Mouse (Mus musculus) hindbrain, embryonic 15.5 days (tissue): ENCODE data around the gene Gm9958. TPM values are rescaled to one million over a fixed set of nuclear protein-coding genes. Genes with fewer than 3 reads are reported as not detected.

Source experiments
- ATAC-seq: fragments of 200-750 bp; cut with Nextera tagmentation; 2 replicates; pipeline ENCODE4 v1.8.0; 2017; ENCODE audit warnings: low read depth, moderate number of reproducible peaks, moderate TSS enrichment; ENCODE audit not compliant: low FRiP score
- H3K27ac ChIP-seq: fragments of 300-500 bp; sonication (generic); replicated peaks from 2 replicates; pipeline ENCODE4 v1.5.1; 2015; ENCODE audit warnings: mild to moderate bottlenecking, inconsistent platforms
- H3K27me3 ChIP-seq: fragments of 300-500 bp; sonication (generic); 2 replicates; pipeline ENCODE4 v1.6.1; 2015; ENCODE audit warnings: control low read depth, inconsistent platforms
- H3K36me3 ChIP-seq: fragments of 300-500 bp; sonication (generic); 2 replicates; pipeline ENCODE4 v1.6.1; 2015; ENCODE audit warnings: control low read depth, inconsistent platforms
- H3K4me1 ChIP-seq: fragments of 300-500 bp; sonication (generic); replicated peaks from 2 replicates; pipeline ENCODE4 v1.6.1; 2015; ENCODE audit warnings: control low read depth, inconsistent platforms
- H3K4me2 ChIP-seq: fragments of 300-500 bp; sonication (generic); 2 replicates; pipeline ENCODE4 v1.6.1; 2015; ENCODE audit warnings: moderate library complexity, mild to moderate bottlenecking, inconsistent platforms
- H3K4me3 ChIP-seq: fragments of 300-500 bp; sonication (generic); 2 replicates; pipeline ENCODE4 v1.5.1; 2015; ENCODE audit warnings: mild to moderate bottlenecking, inconsistent platforms
- H3K9ac ChIP-seq: fragments of 300-500 bp; sonication (generic); 2 replicates; pipeline ENCODE4 v1.6.1; 2015; ENCODE audit warnings: inconsistent platforms
- H3K9me3 ChIP-seq: fragments of 300-500 bp; sonication (generic); 2 replicates; pipeline ENCODE4 v1.6.1; 2016; ENCODE audit warnings: control low read depth, inconsistent platforms
- WGBS: fragments of 180-500 bp; shearing (Covaris S2); methylation state at CpG from one replicate; pipeline ENCODE4 v1.1.7; 2015; 5-methylcytosine and 5-hydroxymethylcytosine counted together
- polyA plus RNA-seq: library from polyadenylated mRNA; unstranded; fragments of >200 nt; fragmentation: Nextera tagmentation; extraction: Ambion mirVana; gene quantifications from 2 replicates; pipeline ENCODE4 v1.2.1, GENCODE M21; 2015

Gene Gm9958
- polyA plus RNA-seq, 1 experiment from 2014 or later, result 4.8 TPM

- H3K27me3 ChIP-seq, result no peaks in the 10 kb centered on the region
- WGBS, result under 1% methylated on average over 48 of the region's 61 CpGs
- peak overlapping the region; percentile 86 for H3K9ac ChIP-seq
Measured at GRCm38 (mm10) chr5:90365141-90365951, 1.7 kb upstream of the Gm9958 start.

GRCm38 (mm10) chr5:90366121-90367066 is 610 bp upstream of the Gm9958 start, which contains the start of gene Ankrd17:
Gene Ankrd17 (minus strand): TSS chr5:90366577.
- Histone ChIP-seq H3K4me3 (peak within 1 kb of the TSS; percentile 97), H3K27ac (peak within 1 kb of the TSS; percentile 100), H3K27me3 (no peaks in the 10 kb centered on the region), H3K4me1 (peaks cover 39% of the 10 kb centered on the region), H3K9me3 (no peaks in the 10 kb centered on the region), H3K36me3 (no peaks in the 10 kb centered on the region), H3K9ac (peak within 1 kb of the TSS; percentile 86), H3K4me2 (peak within 1 kb of the TSS; percentile 88)
- peak; percentile 97 for ATAC-seq
- under 1% methylated on average over 61 of the region's 104 CpGs for WGBS

More at GRCm38 (mm10) chr5:90365141-90365951, 1.7 kb upstream of the Gm9958 start:
- Histone ChIP-seq H3K27ac (peak overlapping the region; percentile 100), H3K36me3 (no peaks in the 10 kb centered on the region), H3K4me3 (peak overlapping the region; percentile 97), H3K4me1 (peaks cover 39% of the 10 kb centered on the region), H3K4me2 (peak overlapping the region; percentile 88), H3K9me3 (no peaks in the 10 kb centered on the region)
- peak; percentile 27 for ATAC-seq

GRCm38 (mm10) chr5:90370401-90370800 is 3.4 kb downstream of the Gm9958 start:
- no peak overlapping the region for H3K4me3 ChIP-seq
- peaks cover 8% of the 10 kb centered on the region for H3K4me1 ChIP-seq
- H3K27me3 ChIP-seq, result no peaks in the 10 kb centered on the region
- H3K9ac ChIP-seq, result no peak overlapping the region
- H3K9me3 ChIP-seq, result no peaks in the 10 kb centered on the region
- no peak for ATAC-seq
- H3K4me2 ChIP-seq, result no peak overlapping the region
- no peaks in the 10 kb centered on the region for H3K36me3 ChIP-seq
- 93% methylated on average over 5 of the region's 5 CpGs for WGBS
- H3K27ac ChIP-seq, result no peak overlapping the region

- no peaks in the 10 kb centered on the region for H3K27me3 ChIP-seq
- H3K4me3 ChIP-seq, result no peak overlapping the region
- H3K4me1 ChIP-seq, result no peaks in the 10 kb centered on the region
- no peak overlapping the region for H3K27ac ChIP-seq
- 92% methylated on average over 4 of the region's 4 CpGs for WGBS
- no peak for ATAC-seq
- no peak overlapping the region for H3K4me2 ChIP-seq
- no peaks in the 10 kb centered on the region for H3K36me3 ChIP-seq
- H3K9ac ChIP-seq, result no peak overlapping the region
- H3K9me3 ChIP-seq, result no peaks in the 10 kb centered on the region
Measured at GRCm38 (mm10) chr5:90373708-90374107, 6.7 kb downstream of the Gm9958 start.

GRCm38 (mm10) chr5:90381458-90381857 is 14.5 kb downstream of the Gm9958 start:
- Histone ChIP-seq H3K4me1 (no peaks in the 10 kb centered on the region), H3K27me3 (no peaks in the 10 kb centered on the region), H3K27ac (no peak overlapping the region), H3K36me3 (no peaks in the 10 kb centered on the region), H3K9ac (no peak overlapping the region), H3K4me3 (no peak overlapping the region), H3K4me2 (no peak overlapping the region), H3K9me3 (no peaks in the 10 kb centered on the region)
- 76% methylated on average over 4 of the region's 4 CpGs for WGBS
- no peak for ATAC-seq

GRCm38 (mm10) chr5:90383080-90383479 is 16.1 kb downstream of the Gm9958 start:
- no peak overlapping the region for H3K4me3 ChIP-seq
- H3K27ac ChIP-seq, result no peak overlapping the region
- H3K27me3 ChIP-seq, result no peaks in the 10 kb centered on the region
- H3K9ac ChIP-seq, result no peak overlapping the region
- ATAC-seq, result no peak
- WGBS, result 69% methylated on average over 1 of the region's 1 CpGs
- H3K4me2 ChIP-seq, result no peak overlapping the region
- no peaks in the 10 kb centered on the region for H3K9me3 ChIP-seq
- no peaks in the 10 kb centered on the region for H3K36me3 ChIP-seq
- no peaks in the 10 kb centered on the region for H3K4me1 ChIP-seq

GRCm38 (mm10) chr5:90393764-90394163 is 26.8 kb downstream of the Gm9958 start:
- Histone ChIP-seq H3K27ac (no peak overlapping the region), H3K4me2 (no peak overlapping the region), H3K9me3 (no peaks in the 10 kb centered on the region), H3K4me3 (no peak overlapping the region), H3K4me1 (no peaks in the 10 kb centered on the region), H3K27me3 (no peaks in the 10 kb centered on the region), H3K36me3 (no peaks in the 10 kb centered on the region), H3K9ac (no peak overlapping the region)
- WGBS, result 71% methylated on average over 5 of the region's 5 CpGs
- no peak for ATAC-seq

- ATAC-seq, result no peak
- H3K27ac ChIP-seq, result no peak overlapping the region
- no peak overlapping the region for H3K4me3 ChIP-seq
- H3K4me1 ChIP-seq, result no peaks in the 10 kb centered on the region
- no peak overlapping the region for H3K4me2 ChIP-seq
- no peaks in the 10 kb centered on the region for H3K27me3 ChIP-seq
- H3K9me3 ChIP-seq, result no peaks in the 10 kb centered on the region
- H3K9ac ChIP-seq, result no peak overlapping the region
- H3K36me3 ChIP-seq, result no peaks in the 10 kb centered on the region
- 75% methylated on average over 4 of the region's 4 CpGs for WGBS
Measured at GRCm38 (mm10) chr5:90394322-90394721, 27.3 kb downstream of the Gm9958 start.

GRCm38 (mm10) chr5:90396817-90397216 is 29.8 kb downstream of the Gm9958 start:
- Histone ChIP-seq H3K27ac (no peak overlapping the region), H3K4me1 (no peaks in the 10 kb centered on the region)
- WGBS, result 92% methylated on average over 4 of the region's 4 CpGs

GRCm38 (mm10) chr5:90405210-90405609 is 38.2 kb downstream of the Gm9958 start:
- H3K9me3 ChIP-seq, result no peaks in the 10 kb centered on the region
- no peak overlapping the region for H3K4me3 ChIP-seq
- H3K4me1 ChIP-seq, result no peaks in the 10 kb centered on the region
- 89% methylated on average over 4 of the region's 4 CpGs for WGBS
- ATAC-seq, result no peak
- H3K4me2 ChIP-seq, result no peak overlapping the region
- H3K36me3 ChIP-seq, result no peaks in the 10 kb centered on the region
- H3K9ac ChIP-seq, result no peak overlapping the region
- H3K27me3 ChIP-seq, result no peaks in the 10 kb centered on the region
- H3K27ac ChIP-seq, result no peak overlapping the region

More at GRCm38 (mm10) chr5:90396817-90397216, 29.8 kb downstream of the Gm9958 start:
- Histone ChIP-seq H3K9me3 (no peaks in the 10 kb centered on the region), H3K4me3 (no peak overlapping the region), H3K36me3 (no peaks in the 10 kb centered on the region), H3K4me2 (no peak overlapping the region), H3K27me3 (no peaks in the 10 kb centered on the region), H3K9ac (no peak overlapping the region)
- ATAC-seq, result no peak

- WGBS, result 83% methylated on average over 8 of the region's 8 CpGs
- H3K27me3 ChIP-seq, result no peaks in the 10 kb centered on the region
- no peak overlapping the region for H3K4me3 ChIP-seq
- H3K9ac ChIP-seq, result no peak overlapping the region
- H3K27ac ChIP-seq, result no peak overlapping the region
- no peaks in the 10 kb centered on the region for H3K4me1 ChIP-seq
- H3K9me3 ChIP-seq, result no peaks in the 10 kb centered on the region
- H3K36me3 ChIP-seq, result no peaks in the 10 kb centered on the region
- no peak overlapping the region for H3K4me2 ChIP-seq
- no peak for ATAC-seq
Measured at GRCm38 (mm10) chr5:90414142-90414924, 47.3 kb downstream of the Gm9958 start.
